Mouse (Mus musculus) brain, embryonic 18.5 days (tissue): ENCODE measurements around the gene Kcnk2.

Experiments used
- DNase-seq: peaks from one replicate; pipeline ENCODE4 v3.0.0-alpha.2; 2012; ENCODE audit warnings: low read depth, low spot score

The Kcnk2 gene

DNA sequence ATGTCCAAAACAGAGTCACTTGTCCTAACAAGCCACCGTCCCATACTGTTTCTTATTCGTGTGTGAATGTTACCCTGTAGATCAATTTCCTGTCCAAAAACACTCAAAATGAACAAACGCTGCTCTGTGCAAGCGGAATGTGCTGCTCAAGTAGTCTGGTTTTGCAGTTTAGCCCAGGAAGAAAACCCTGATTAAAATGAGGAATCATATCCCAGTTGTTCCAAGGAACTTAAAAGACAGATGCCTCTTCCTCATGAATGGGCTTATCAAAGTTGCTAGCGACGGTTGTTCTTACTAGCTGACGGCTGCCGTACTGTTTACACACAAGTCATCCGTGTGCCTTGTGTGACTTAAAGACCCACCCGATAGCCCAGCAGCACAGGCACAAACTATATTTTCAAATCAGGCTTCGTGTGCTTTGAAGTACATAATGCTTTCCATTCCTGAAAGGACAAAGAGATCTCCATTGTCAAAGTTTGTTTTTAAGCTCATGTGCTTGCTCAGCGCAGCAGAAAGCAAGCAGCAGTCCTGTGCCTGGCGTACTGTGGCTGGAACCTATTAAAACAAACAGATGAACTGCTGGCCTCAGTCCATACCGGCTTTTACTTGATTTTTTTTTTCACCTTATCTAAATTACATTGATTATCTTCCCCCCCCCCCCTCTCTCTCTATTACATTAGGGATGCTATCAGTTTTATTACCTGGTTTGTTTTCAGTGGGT is at the start of gene Kcnk2:
Gene Kcnk2 (minus strand): TSS at position 51 of the 721 bp plus-strand sequence.
- no peak for DNase-seq

GRCm38 (mm10) chr1:189440741-189441140 is 38.7 kb upstream of the Kcnk2 start:
- no peak for DNase-seq

DNA sequence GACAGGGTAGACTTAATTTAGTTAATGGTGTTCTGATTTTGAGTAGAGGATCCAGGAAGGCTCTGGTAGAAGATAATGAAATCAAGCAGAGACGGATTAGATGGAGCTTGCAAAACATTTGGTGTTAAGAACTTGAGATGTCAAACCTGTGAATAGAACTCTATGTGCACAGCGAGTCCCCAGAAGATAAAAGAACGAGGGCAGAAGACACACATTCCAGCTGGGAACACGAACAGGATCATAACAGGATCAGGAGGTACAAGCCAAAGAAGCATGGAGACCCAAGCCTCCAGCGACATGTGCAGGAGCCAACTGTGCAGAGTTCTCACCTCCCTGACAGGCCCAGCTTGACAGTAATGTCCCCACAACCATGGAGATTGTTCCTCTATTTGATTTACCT is 35.1 kb upstream of the Kcnk2 start:
- no peak for DNase-seq

GRCm38 (mm10) chr1:189435452-189435851 is 33.4 kb upstream of the Kcnk2 start:
- no peak for DNase-seq

DNA sequence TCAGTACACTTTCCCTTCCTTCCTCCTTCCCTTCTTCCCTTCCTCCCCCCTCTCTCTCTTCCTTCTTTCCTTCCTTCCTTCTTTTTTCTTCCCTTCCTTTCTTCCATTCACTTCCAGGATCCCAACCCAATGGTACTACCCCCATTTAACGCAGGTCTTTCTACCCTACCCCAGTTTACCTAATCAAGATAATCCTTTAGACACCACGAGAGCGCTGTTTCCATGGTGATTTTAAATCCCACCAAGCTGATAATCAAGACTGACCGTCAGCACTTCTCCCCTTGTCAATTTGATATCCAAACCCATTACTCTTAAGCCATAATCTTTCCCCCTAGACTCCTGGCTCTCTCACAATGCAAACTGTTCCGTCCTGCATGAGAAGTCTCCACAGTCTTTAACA is 29.4 kb upstream of the Kcnk2 start:
- no peak for DNase-seq

DNA sequence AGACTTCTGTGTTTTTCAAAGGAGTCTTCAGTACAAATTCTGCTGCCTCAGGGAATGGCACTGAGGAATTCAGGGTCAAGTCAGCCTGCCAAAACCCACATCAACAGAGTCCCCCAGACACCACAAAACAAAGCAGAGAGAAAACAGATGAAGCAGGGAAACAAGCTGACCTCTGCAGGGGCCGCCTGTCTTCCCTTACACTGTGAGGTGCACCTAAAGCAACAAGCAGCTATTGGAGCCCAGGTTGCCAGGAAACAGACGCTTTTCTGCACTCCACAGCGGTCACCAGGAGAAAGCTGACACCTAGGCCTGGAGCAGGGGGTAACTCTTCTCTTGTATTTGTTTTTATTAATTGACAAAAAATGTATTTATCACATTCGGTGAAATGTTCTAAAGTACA is 28.5 kb upstream of the Kcnk2 start:
- no peak for DNase-seq

DNA sequence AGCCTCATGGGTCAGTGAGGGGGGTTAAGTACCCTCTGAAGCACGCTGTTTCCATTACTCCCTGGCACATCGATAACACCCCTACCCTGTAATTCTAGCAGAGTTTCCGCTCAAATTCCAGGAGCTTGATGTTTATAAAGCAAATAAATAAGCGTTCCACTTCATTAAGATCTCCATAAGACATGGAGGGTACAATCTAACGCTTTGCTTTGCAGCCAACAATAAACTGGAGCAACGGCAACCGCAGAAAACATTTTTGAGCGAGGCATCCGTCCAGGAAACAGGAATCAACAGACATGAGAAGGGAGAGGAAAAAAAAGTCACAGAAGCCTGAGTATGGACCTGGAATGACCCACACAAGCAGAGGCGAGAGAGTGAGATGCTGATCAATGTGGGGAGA is 27.5 kb upstream of the Kcnk2 start:
- no peak for DNase-seq

- DNase-seq: no peak
Observed at GRCm38 (mm10) chr1:189426252-189426651, 24.2 kb upstream of the Kcnk2 start.

DNA sequence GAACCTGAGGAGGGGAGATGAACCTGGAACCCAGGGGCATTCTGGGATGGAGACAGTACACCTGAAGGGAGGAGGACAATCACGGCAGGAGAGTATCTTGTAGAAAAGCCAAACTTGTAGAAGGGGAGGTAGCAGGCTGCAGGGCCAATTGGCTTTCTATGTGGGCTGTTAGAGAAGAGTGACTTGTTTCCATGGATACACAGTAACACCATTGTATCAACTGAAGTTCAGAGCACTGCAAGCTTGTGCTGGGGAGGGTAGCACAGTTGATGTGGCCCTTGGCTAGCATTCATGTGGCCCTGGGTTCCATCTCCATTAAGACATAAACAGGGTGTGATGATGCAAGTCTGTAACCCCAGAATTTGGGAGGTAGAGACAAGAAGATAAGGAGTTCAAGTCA is 17.8 kb upstream of the Kcnk2 start:
- DNase-seq: no peak

DNA sequence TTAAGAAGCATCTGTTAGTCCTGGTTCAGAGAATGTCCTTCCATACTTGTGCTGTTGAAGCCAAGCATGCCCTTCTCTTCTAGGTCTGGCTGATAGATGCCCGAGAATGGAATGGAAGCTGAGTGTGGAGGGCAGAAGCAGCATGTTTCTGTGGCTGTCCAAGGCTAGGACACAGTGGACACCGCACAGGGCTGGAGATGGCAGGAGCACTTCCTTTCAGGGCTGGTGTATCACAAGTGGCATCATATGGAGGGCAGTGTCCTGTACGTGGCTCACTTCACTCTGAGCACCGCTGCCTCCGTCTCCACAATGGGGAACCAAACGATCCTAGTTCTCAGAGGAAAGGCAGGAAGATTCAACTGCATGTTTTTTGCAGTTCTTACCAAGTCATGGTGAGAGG is 7.8 kb upstream of the Kcnk2 start:
- no peak for DNase-seq

- no peak for DNase-seq
Observed at GRCm38 (mm10) chr1:189405221-189405620, 3.1 kb upstream of the Kcnk2 start.

GRCm38 (mm10) chr1:189403546-189403945 is 1.5 kb upstream of the Kcnk2 start:
- DNase-seq: no peak

GRCm38 (mm10) chr1:189403139-189403538 is 1.1 kb upstream of the Kcnk2 start:
- DNase-seq: no peak

DNA sequence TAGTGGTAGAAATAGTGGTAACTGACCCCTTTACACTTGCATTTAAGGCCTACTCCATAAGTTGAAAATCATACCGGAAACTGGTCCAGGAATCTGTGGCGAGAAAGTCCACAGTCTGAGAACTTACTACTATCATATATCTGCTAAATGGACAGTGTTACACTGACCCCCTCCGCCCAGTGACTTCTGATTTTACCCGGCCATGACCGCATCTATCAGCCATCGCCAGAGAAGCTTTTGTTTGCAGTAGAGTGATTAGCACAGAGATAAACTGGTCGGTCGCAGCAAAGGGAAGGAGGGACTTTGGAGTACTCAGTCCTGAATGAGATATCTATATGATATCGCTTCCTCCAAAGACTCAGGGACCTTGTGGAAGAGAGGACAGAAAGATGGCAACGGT is 15.2 kb downstream of the Kcnk2 start:
- DNase-seq: no peak

DNA sequence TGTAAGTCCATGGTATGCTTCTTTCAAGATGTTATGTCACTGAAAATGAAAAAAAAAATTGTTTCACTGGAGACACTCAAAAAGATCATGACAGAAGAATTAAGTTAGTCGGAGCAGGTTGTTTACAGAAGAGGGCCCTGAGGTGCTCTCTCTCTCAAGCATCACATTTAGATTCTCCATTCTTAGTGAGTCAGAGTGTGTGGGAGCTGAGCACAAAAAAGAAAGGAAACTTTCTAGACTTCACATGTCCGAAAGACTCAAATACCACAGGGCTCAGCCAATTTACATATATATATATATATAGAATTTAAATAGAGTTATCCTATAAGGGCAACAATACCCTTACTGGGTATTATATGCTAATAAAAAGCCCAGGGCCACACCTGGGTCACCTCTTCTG is 15.9 kb downstream of the Kcnk2 start:
- no peak for DNase-seq

DNA sequence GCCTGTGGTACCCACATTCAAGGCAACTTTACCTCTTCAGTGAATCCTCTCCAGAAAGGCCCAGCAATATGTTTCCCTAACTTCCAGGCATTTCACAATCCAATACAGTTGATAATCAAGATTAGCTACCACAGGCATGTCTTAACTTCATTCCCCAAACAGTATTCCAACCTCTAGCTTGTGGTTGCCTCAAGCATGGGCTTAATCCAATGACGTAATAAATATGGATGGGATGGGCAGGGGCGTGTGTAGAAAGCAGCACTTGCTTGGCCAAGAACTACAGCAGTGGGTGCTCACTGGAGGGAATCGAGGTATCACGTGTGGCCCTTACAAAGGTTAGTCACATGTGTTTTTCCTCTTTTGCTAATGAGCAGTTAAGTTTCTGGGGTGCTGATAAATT is 34.4 kb downstream of the Kcnk2 start:
- no peak for DNase-seq

GRCm38 (mm10) chr1:189364188-189364587 is 37.9 kb downstream of the Kcnk2 start:
- no peak for DNase-seq

DNA sequence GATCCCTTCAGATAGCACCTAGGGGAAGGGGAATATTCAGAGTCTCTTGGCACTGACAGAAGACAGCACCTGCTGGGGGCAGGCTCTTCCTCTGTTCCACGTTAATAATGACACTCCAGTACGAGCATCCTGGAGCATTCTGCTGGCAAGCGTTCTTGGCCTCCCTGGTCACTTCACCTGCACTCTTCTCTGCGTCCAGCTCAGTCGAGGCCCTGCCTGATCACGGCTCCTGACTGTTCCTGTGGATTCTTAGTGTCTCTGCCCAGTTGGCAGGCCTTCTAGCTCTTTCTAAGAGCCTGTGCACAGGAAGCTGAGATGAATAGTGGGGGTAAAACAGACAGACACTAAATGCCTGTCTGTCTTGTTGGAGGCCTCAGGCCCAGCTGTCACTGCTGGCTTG is 39.5 kb downstream of the Kcnk2 start:
- DNase-seq: no peak

- DNase-seq: no peak
Observed at GRCm38 (mm10) chr1:189359699-189360098, 42.4 kb downstream of the Kcnk2 start.

DNA sequence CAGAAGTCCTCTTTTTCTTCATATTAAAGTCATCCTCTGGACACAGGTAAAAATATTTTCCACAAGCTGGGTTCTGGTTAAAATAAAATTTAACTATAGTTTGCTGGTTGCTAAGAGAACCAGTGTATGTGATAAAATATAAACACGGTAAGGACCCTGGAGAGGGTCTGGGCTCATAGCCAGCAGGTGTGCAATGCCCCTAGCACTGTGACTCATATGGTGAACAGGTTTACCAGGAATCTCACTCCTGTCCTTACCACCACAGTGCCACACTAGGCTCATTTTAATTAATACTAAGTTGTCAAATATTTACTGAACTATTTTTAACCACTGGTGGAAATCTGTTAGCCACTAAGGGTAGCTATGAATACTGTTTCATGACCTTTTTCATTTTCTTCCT is 48.2 kb downstream of the Kcnk2 start:
- DNase-seq: no peak

- DNase-seq: no peak
Observed at GRCm38 (mm10) chr1:189351804-189352203, 50.3 kb downstream of the Kcnk2 start.

DNA sequence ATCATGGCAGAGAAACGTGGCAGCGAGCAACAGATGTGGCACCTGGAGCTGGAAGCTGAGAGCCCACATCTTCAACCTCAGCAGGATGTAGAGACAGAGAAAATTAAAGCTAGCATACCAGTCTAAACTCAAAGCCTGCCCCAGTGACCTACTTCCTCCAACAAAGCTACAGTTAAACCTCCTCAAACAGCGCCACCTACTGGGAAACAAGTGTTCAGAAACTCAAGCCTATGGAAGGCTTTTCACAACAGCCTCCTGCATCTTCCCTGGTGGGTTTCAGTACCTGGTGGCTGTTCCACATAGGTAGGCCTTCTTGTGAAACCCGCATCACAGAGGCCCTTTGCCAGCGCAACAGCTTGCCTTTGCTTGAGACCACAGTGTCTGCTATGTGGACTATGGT is 52.9 kb downstream of the Kcnk2 start:
- DNase-seq: no peak

- DNase-seq: no peak
Observed at GRCm38 (mm10) chr1:189345166-189345565, 56.9 kb downstream of the Kcnk2 start.
